Mouse (Mus musculus) CH12.LX (cell line): Measurements from ENCODE around the gene Clec2l. TPM values are rescaled to one million over a fixed set of nuclear protein-coding genes. Genes with fewer than 3 reads are reported as not detected.

Source experiments
- DNase-seq: peaks from one replicate; pipeline ENCODE4 v3.0.0-alpha.2; 2013; ENCODE audit errors: extremely low read depth
- H3K27ac ChIP-seq: 2 replicates; pipeline ENCODE4 v1.5.1; 2012; ENCODE audit warnings: low read depth, mild to moderate bottlenecking, control low read depth, moderate library complexity; ENCODE audit not compliant: insufficient read depth
- H3K27me3 ChIP-seq: replicated peaks from 2 replicates; pipeline ENCODE3; 2012; ENCODE audit warnings: inconsistent platforms
- H3K36me3 ChIP-seq, 2 experiments: replicated peaks in 1 of 2; 2 replicates each; pipeline versions ENCODE3 to v1.6.1; 2012; ENCODE audit warnings: inconsistent platforms in 1 of 2, low read length in 1 of 2, mild to moderate bottlenecking in 1 of 2, mixed read lengths in 1 of 2, moderate library complexity in 1 of 2; ENCODE audit not compliant: control insufficient read depth in 1 of 2, insufficient read depth in 1 of 2
- H3K4me1 ChIP-seq, 2 experiments: 2 replicates each; pipeline ENCODE4 v1.6.1; 2012; ENCODE audit warnings: inconsistent platforms in 1 of 2, moderate library complexity in 1 of 2; ENCODE audit not compliant: insufficient read depth in 2 of 2, control insufficient read depth in 1 of 2
- H3K4me2 ChIP-seq: 2 replicates; pipeline ENCODE4 v1.6.1; 2012; ENCODE audit warnings: low read depth, mild to moderate bottlenecking, control low read depth; ENCODE audit not compliant: poor library complexity, insufficient read depth, severe bottlenecking
- H3K4me3 ChIP-seq, 3 experiments: fragments of 150-350 bp in 1 of 3; sonication (generic) in 1 of 3; replicated peaks in 1 of 3; 2 replicates each; pipeline versions ENCODE3 to v1.5.1; 2011 to 2012; ENCODE audit warnings: low read depth in 2 of 3, low read length in 2 of 3, mild to moderate bottlenecking in 2 of 3, moderate library complexity in 2 of 3, control low read depth in 1 of 3, improper control_type of control experiment in 1 of 3, inconsistent platforms in 1 of 3, mixed read lengths in 1 of 3; ENCODE audit not compliant: poor library complexity in 1 of 3
- H3K79me2 ChIP-seq: replicated peaks from 2 replicates; pipeline ENCODE4 v1.6.1; 2012; ENCODE audit warnings: mild to moderate bottlenecking, moderate library complexity; ENCODE audit not compliant: control insufficient read depth, poor library complexity, insufficient read depth, severe bottlenecking; ENCODE audit errors: extremely low read depth
- H3K9ac ChIP-seq: 2 replicates; pipeline ENCODE4 v1.6.1; 2012; ENCODE audit warnings: low read depth, mild to moderate bottlenecking, control low read depth, moderate library complexity; ENCODE audit not compliant: insufficient read depth
- H3K9me3 ChIP-seq: replicated peaks from 2 replicates; pipeline ENCODE3; 2012; ENCODE audit warnings: low read length, inconsistent platforms, mixed read lengths
- BHLHE40 ChIP-seq: IDR thresholded peaks from 2 replicates; pipeline ENCODE4 v1.6.1; 2011; ENCODE audit warnings: mild to moderate bottlenecking, low read depth, low read length, improper control_type of control experiment
- CHD1 ChIP-seq: IDR thresholded peaks from 2 replicates; pipeline ENCODE4 v1.6.1; 2012; ENCODE audit warnings: low read depth, low read length, improper control_type of control experiment, inconsistent platforms
- CHD2 ChIP-seq: IDR thresholded peaks from 2 replicates; pipeline ENCODE4 v1.6.1; 2011; ENCODE audit warnings: low read length, improper control_type of control experiment
- CTCF ChIP-seq, 2 experiments: IDR thresholded peaks in 1 of 2; conservative IDR thresholded peaks in 1 of 2; 2 replicates each; pipeline ENCODE4 v1.5.1; 2011 to 2012; ENCODE audit warnings: low read depth in 2 of 2, low read length in 2 of 2, improper control_type of control experiment in 1 of 2, inconsistent platforms in 1 of 2, mild to moderate bottlenecking in 1 of 2, moderate library complexity in 1 of 2
- EP300 ChIP-seq: IDR thresholded peaks from 2 replicates; pipeline ENCODE4 v1.6.1; 2011; ENCODE audit warnings: low read length, improper control_type of control experiment
- HCFC1 ChIP-seq: IDR thresholded peaks from 2 replicates; pipeline ENCODE4 v1.6.1; 2012; ENCODE audit warnings: low read depth, mild to moderate bottlenecking, inconsistent platforms, low read length, improper control_type of control experiment
- IRF4 ChIP-seq: IDR thresholded peaks from 2 replicates; pipeline ENCODE4 v1.6.1; 2014; ENCODE audit warnings: low read depth, mild to moderate bottlenecking, inconsistent platforms, low read length, improper control_type of control experiment
- JUN ChIP-seq: IDR thresholded peaks from 2 replicates; pipeline ENCODE4 v1.6.1; 2011; ENCODE audit warnings: low read depth, mild to moderate bottlenecking, low read length, improper control_type of control experiment, moderate library complexity; ENCODE audit not compliant: insufficient read depth
- JUND ChIP-seq: conservative IDR thresholded peaks from 2 replicates; pipeline ENCODE4 v1.6.1; 2011; ENCODE audit warnings: low read depth, low read length, improper control_type of control experiment
- MAZ ChIP-seq: IDR thresholded peaks from 2 replicates; pipeline ENCODE4 v1.6.1; 2012; ENCODE audit warnings: low read depth, mild to moderate bottlenecking, inconsistent platforms, low read length, improper control_type of control experiment, moderate library complexity
- MEF2A ChIP-seq: IDR thresholded peaks from 2 replicates; pipeline ENCODE4 v1.6.1; 2014; ENCODE audit warnings: low read depth, mild to moderate bottlenecking, inconsistent platforms, low read length, improper control_type of control experiment, borderline replicate concordance
- MXI1 ChIP-seq: IDR thresholded peaks from 2 replicates; pipeline ENCODE4 v1.6.1; 2011; ENCODE audit warnings: mild to moderate bottlenecking, low read depth, low read length, improper control_type of control experiment
- MYC ChIP-seq: IDR thresholded peaks from 2 replicates; pipeline ENCODE4 v1.6.1; 2011; ENCODE audit warnings: low read depth, mild to moderate bottlenecking, improper control_type of control experiment, low read length
- NELFE ChIP-seq: IDR thresholded peaks from 2 replicates; pipeline ENCODE4 v1.6.1; 2011; ENCODE audit warnings: low read depth, low read length, improper control_type of control experiment
- PAX5 ChIP-seq: IDR thresholded peaks from 2 replicates; pipeline ENCODE4 v1.6.1; 2012; ENCODE audit warnings: low read length, inconsistent platforms, mixed read lengths
- SMC3 ChIP-seq: IDR thresholded peaks from 2 replicates; pipeline ENCODE4 v1.6.1; 2011; ENCODE audit warnings: low read depth, low read length, improper control_type of control experiment
- TBP ChIP-seq: conservative IDR thresholded peaks from 2 replicates; pipeline ENCODE4 v1.6.1; 2011; ENCODE audit warnings: low read depth, low read length, improper control_type of control experiment
- TCF12 ChIP-seq: IDR thresholded peaks from 2 replicates; pipeline ENCODE4 v1.6.1; 2014; ENCODE audit warnings: low read depth, mild to moderate bottlenecking, inconsistent platforms, low read length, improper control_type of control experiment
- UBTF ChIP-seq: IDR thresholded peaks from 2 replicates; pipeline ENCODE4 v1.6.1; 2012; ENCODE audit warnings: low read depth, mild to moderate bottlenecking, inconsistent platforms, low read length, improper control_type of control experiment, moderate library complexity
- USF1 ChIP-seq: IDR thresholded peaks from 2 replicates; pipeline ENCODE4 v1.6.1; 2014; ENCODE audit warnings: low read depth, mild to moderate bottlenecking, inconsistent platforms, low read length, improper control_type of control experiment
- USF2 ChIP-seq: conservative IDR thresholded peaks from 2 replicates; pipeline ENCODE4 v1.6.1; 2011; ENCODE audit warnings: low read depth, low read length, improper control_type of control experiment
- ZC3H11A ChIP-seq: IDR thresholded peaks from 2 replicates; pipeline ENCODE4 v1.6.1; 2012; ENCODE audit warnings: low read depth, mild to moderate bottlenecking, inconsistent platforms, low read length, improper control_type of control experiment
- ZKSCAN1 ChIP-seq: IDR thresholded peaks from 2 replicates; pipeline ENCODE4 v1.6.1; 2012; ENCODE audit warnings: low read depth, inconsistent platforms, low read length, improper control_type of control experiment, borderline replicate concordance
- ZMIZ1 ChIP-seq: IDR thresholded peaks from 2 replicates; pipeline ENCODE4 v1.6.1; 2012; ENCODE audit warnings: low read depth, mild to moderate bottlenecking, inconsistent platforms, low read length, improper control_type of control experiment
- dilution Hi-C: fragments of 300-500 bp; cut with MboI; formaldehyde crosslinking; loops from 2 replicates; pipeline ENCODE4 v1.14.3; 2020; ENCODE audit warnings: low sequenced_read_pairs; ENCODE audit not compliant: extremely low pct_unique_long_range_greater_than_20kb, extremely low pct_ligation_motif_present
- in situ Hi-C: fragments of 300-500 bp; cut with MboI; formaldehyde crosslinking; loops from 3 replicates; pipeline ENCODE4 v1.14.3; 2019; ENCODE audit warnings: low sequenced_read_pairs, low pct_ligation_motif_present, low pct_unique_long_range_greater_than_20kb, mixed read lengths
- polyA plus RNA-seq: library from polyadenylated mRNA; unstranded; fragments of >175 nt; gene quantifications from 2 replicates; pipeline ENCODE4 v1.2.1, GENCODE M21; 2012; ENCODE audit warnings: low read depth; ENCODE audit not compliant: insufficient read length
- total RNA-seq, 2 experiments: library from RNA; depleted of rRNA; stranded (reverse); fragments of 300-350 nt in 1 of 2; fragments of >200 nt in 1 of 2; gene quantifications; 2 replicates each; pipeline ENCODE4 v1.2.3; 2012 to 2014

Gene Clec2l
- total and polyA plus RNA-seq, 3 experiments, result 0.17 to 0.26 (median 0.21) TPM

DNA sequence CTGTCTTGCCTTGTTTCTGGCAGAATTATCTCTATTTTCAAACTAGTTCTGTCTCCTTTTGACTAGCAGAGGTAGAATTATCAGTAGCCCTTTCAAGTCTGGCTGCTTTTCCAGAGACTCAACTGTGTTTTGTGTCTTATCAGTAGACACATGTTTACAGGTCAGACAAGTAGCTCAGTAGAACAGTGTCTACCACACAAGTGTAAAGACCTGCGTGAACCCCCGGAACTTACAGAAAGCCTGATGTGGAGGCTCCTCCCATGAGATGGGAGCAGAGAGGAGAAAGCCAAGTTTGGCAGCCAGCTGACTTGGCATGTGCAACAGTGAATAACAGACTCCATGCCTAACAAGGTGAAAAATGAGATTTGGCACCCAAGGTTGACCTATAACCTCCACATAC lies 39.4 kb upstream of the Clec2l start:
- no peak overlapping the region for H3K4me2 ChIP-seq
- dilution Hi-C loops, result no loop called here
- H3K9ac ChIP-seq, result no peak overlapping the region
- DNase-seq, result no peak
- no peak overlapping the region for H3K4me3 ChIP-seq
- H3K27ac ChIP-seq, result no peak overlapping the region
- H3K79me2 ChIP-seq, result no peaks in the 10 kb centered on the region
- H3K9me3 ChIP-seq, result no peaks in the 10 kb centered on the region
- no peak for TF ChIP-seq MYC
- TF ChIP-seq MEF2A, result no peak
- no peak for TF ChIP-seq ZKSCAN1
- TF ChIP-seq CHD2, result no peak
- TF ChIP-seq ZMIZ1, result no peak
- TF ChIP-seq USF2, result no peak
- TF ChIP-seq JUN, result no peak
- TF ChIP-seq USF1, result no peak
- TF ChIP-seq UBTF, result no peak
- TF ChIP-seq CHD1, result no peak
- no peak for TF ChIP-seq BHLHE40
- TF ChIP-seq TCF12, result no peak
- TF ChIP-seq ZC3H11A, result no peak
- TF ChIP-seq NELFE, result no peak
- no peak for TF ChIP-seq TBP
- TF ChIP-seq MAZ, result no peak
- TF ChIP-seq JUND, result no peak
- TF ChIP-seq IRF4, result no peak
- H3K36me3 ChIP-seq, result peaks cover 15 to 52% of the 10 kb centered on the region in 2 experiments
- H3K4me1 ChIP-seq, result peaks cover 0 to 11% of the 10 kb centered on the region in 2 experiments; a peak in 1 of 4 replicates
- H3K27me3 ChIP-seq, result no peaks in the 10 kb centered on the region
- in situ Hi-C loops, result no loop called here

DNA sequence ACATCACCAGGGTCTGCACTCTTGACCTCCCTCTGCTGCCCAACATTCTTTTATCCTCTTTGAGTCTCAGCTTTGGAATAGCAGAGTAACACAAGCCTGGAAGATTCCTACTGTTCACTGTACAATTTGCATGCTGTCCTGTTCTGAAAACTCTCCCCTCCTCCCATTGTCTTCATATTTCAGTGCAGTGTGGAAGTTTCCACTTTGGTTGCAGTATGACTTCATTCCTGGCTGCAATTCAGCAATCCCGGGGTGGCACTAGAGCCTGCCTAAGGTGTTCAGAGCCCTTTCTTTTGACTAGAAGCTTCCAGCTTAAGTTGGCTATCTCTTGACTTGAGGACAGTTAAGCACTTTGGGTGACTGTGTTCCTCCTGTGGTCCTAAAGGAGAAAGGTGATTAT lies 38.4 kb upstream of the Clec2l start:
- TF ChIP-seq HCFC1 (no peak), UBTF (no peak), MYC (no peak), JUN (no peak), MEF2A (no peak), PAX5 (no peak), MXI1 (no peak), CTCF (conservative IDR thresholded peaks at IDR 0.05 in 1 of 2, IDR thresholded peaks at IDR 0.05 in 1 of 2; ENCODE audit: low read depth in 2 of 2, low read length in 2 of 2) (no peak), SMC3 (no peak), EP300 (no peak), ZKSCAN1 (no peak)
- TF ChIP-seq, all 38 proteins: peak for 0
- peak; percentile 17 for DNase-seq

More for the DNA sequence above, 38.4 kb upstream of the Clec2l start:
- no peak overlapping the region for H3K4me3 ChIP-seq
- H3K9ac ChIP-seq, result no peak overlapping the region
- H3K79me2 ChIP-seq, result no peaks in the 10 kb centered on the region
- peaks cover 13 to 48% of the 10 kb centered on the region in 2 experiments for H3K36me3 ChIP-seq
- dilution Hi-C loops (no loop called here), in situ Hi-C loops (no loop called here)
- H3K4me1 ChIP-seq, result peaks cover 0 to 9% of the 10 kb centered on the region in 2 experiments; a peak in 1 of 4 replicates
- H3K4me2 ChIP-seq, result no peak overlapping the region
- no peaks in the 10 kb centered on the region for H3K27me3 ChIP-seq
- no peaks in the 10 kb centered on the region for H3K9me3 ChIP-seq
- no peak overlapping the region for H3K27ac ChIP-seq
